Mouse (Mus musculus): ENCODE measurements around the gene Gcm2.

- TF ChIP-seq POLR2A (IDR thresholded peaks at IDR 0.05; ENCODE audit: low read depth, low read length) (no peak), CTCF (IDR thresholded peaks at IDR 0.05; ENCODE audit: borderline replicate concordance, insufficient read depth, low read length) (no peak)
These were observed 17.5 kb upstream of the Gcm2 start for GRCm38 (mm10) chr13:41128326-41128725.

Measured in embryonic fibroblast, embryonic 13.5 days (primary cell).